16 mouse cellular contexts compared by ENCODE assay signal in genomic region chr5:38509568-38509967, GRCm38 (mm10). TPM values are rescaled to one million over a fixed set of nuclear protein-coding genes. Genes with fewer than 3 reads are reported as not detected.
A peak's percentile ranks its signal among the peaks of the same experiment; 100 is the strongest.
DNase-seq lines count a peak whose midpoint lies in the region; ATAC-seq lines count a peak whose summit lies in the region.
"Had no signal": no experiment of that assay in that cellular context is flagged by ENCODE, and none has a peak within 500 bp of the region (broad histone marks: within the 10 kb centered on the region; RNA-seq: fewer than 3 reads in every experiment).

No protein-coding gene starts in this region.

- H3K27ac ChIP-seq in heart, embryonic 13.5 days (replicated peaks) = peak overlapping the region; percentile 32; the same call in 1 of the 2 replicates
- peak overlapping the region; percentile 95 for H3K27ac ChIP-seq in liver, embryonic 13.5 days
- H3K27ac ChIP-seq in stomach, embryonic 15.5 days = no peak overlapping the region
- H3K27ac ChIP-seq: hindbrain, embryonic 12.5 days; midbrain, embryonic 12.5 days had no signal

- peaks cover 17% of the 10 kb centered on the region for H3K4me1 ChIP-seq in heart, embryonic 13.5 days
- peaks cover 90% of the 10 kb centered on the region for H3K4me1 ChIP-seq in liver, embryonic 13.5 days (replicated peaks)
- H3K4me1 ChIP-seq in stomach, embryonic 15.5 days = no peaks in the 10 kb centered on the region

- peak; percentile 53; the same call in 1 of the 2 replicates for ATAC-seq in heart, embryonic 13.5 days (ENCODE audit: extremely low read depth, insufficient number of reproducible peaks, low FRiP score, low TSS enrichment)
- peak; percentile 93 for ATAC-seq in liver, embryonic 13.5 days (ENCODE audit: low read depth)
- ATAC-seq in stomach, embryonic 15.5 days (ENCODE audit: insufficient read depth, low FRiP score, low read depth) = peak; percentile 86

- H3K4me3 ChIP-seq in heart, embryonic 13.5 days = peak overlapping the region; percentile 2; the same call in 1 of the 2 replicates
- peak overlapping the region; percentile 61 for H3K4me3 ChIP-seq in liver, embryonic 13.5 days (replicated peaks)
- no peak overlapping the region for H3K4me3 ChIP-seq in stomach, embryonic 15.5 days (replicated peaks)
- H3K4me3 ChIP-seq: hindbrain, embryonic 12.5 days; midbrain, embryonic 12.5 days had no signal

- peak overlapping the region; percentile 46 for H3K4me2 ChIP-seq in heart, embryonic 13.5 days
- peak overlapping the region; percentile 74 for H3K4me2 ChIP-seq in liver, embryonic 13.5 days
- H3K4me2 ChIP-seq in stomach, embryonic 15.5 days = no peak overlapping the region
- H3K4me2 ChIP-seq: hindbrain, embryonic 12.5 days; midbrain, embryonic 12.5 days had no signal

- no peaks in the 10 kb centered on the region for H3K36me3 ChIP-seq in heart, embryonic 13.5 days
- peaks cover 27% of the 10 kb centered on the region for H3K36me3 ChIP-seq in liver, embryonic 13.5 days
- no peaks in the 10 kb centered on the region for H3K36me3 ChIP-seq in stomach, embryonic 15.5 days
- H3K36me3 ChIP-seq: hindbrain, embryonic 12.5 days; midbrain, embryonic 12.5 days had no signal

- H3K9ac ChIP-seq in heart, embryonic 13.5 days = no peak overlapping the region
- H3K9ac ChIP-seq in liver, embryonic 13.5 days = peak overlapping the region; percentile 77
- H3K9ac ChIP-seq in stomach, embryonic 15.5 days = no peak overlapping the region
- H3K9ac ChIP-seq: hindbrain, embryonic 12.5 days; midbrain, embryonic 12.5 days had no signal

- intact Hi-C loops in heart, postnatal 10 days (cut with DNase I) = no loop called here

- H3K27me3 ChIP-seq in heart, embryonic 13.5 days (replicated peaks) = 0 out of 2 replicates have a peak, but pooled peaks cover 3% of the 10 kb centered on the region
- no peaks in the 10 kb centered on the region for H3K27me3 ChIP-seq in liver, embryonic 13.5 days
- H3K27me3 ChIP-seq in stomach, embryonic 15.5 days (replicated peaks) = no peaks in the 10 kb centered on the region
- H3K27me3 ChIP-seq: hindbrain, embryonic 12.5 days; midbrain, embryonic 12.5 days had no signal

- H3K9me3 ChIP-seq in heart, embryonic 13.5 days = no peaks in the 10 kb centered on the region
- no peaks in the 10 kb centered on the region for H3K9me3 ChIP-seq in liver, embryonic 13.5 days (replicated peaks)
- no peaks in the 10 kb centered on the region for H3K9me3 ChIP-seq in stomach, embryonic 15.5 days
- H3K9me3 ChIP-seq: hindbrain, embryonic 12.5 days; midbrain, embryonic 12.5 days had no signal

- WGBS in heart, embryonic 13.5 days = 19% methylated on average over 4 of the region's 4 CpGs
- 15% methylated on average over 4 of the region's 4 CpGs for WGBS in liver, embryonic 13.5 days (ENCODE audit: insufficient replicate concordance)
- 76% methylated on average over 4 of the region's 4 CpGs for WGBS in stomach, embryonic 15.5 days

- no peak for DNase-seq in heart, postnatal 10 days
- DNase-seq in c-Kit-positive CD71-positive TER-119-positive erythroid progenitor cells, embryonic 14.5 days (ENCODE audit: low spot score) = peak; percentile 77
- peak; percentile 75 for DNase-seq in liver, embryonic 13.5 days
- DNase-seq in layer of hippocampus, adult 8-10 months (ENCODE audit: low spot score in 2 of 2) = no peak
- no peak for DNase-seq in ovary, postnatal 36 days (ENCODE audit: low spot score)
- DNase-seq in layer of hippocampus, adult 9-10 months (ENCODE audit: low spot score) = no peak
- DNase-seq: adrenal gland, postnatal 10 days; gastrocnemius, postnatal 25 days; kidney, adult 11 months; kidney, postnatal 14 days; lung, postnatal 10 days; thymus, adult 18-20 months had no signal

RNA-seq across cellular contexts. Expression of gene Slc2a9, which starts 6.6 kb away (rescaled TPM):
- polyA plus RNA-seq in heart, embryonic 13.5 days (2015; fragmentation: Nextera tagmentation; extraction: Ambion mirVana) = 0.27 and 0.42 TPM in 2 replicates
- 1 to 10 TPM; 2.2 to 2.8 TPM for total RNA-seq in heart, postnatal 10 days (2021)
- 0.80 and 0.88 TPM in 2 replicates for polyA plus RNA-seq in liver, embryonic 13.5 days (2015; fragmentation: Nextera tagmentation; extraction: Ambion mirVana)
- 0.86 and 1.6 TPM in 2 replicates for polyA plus RNA-seq in stomach, embryonic 15.5 days (2015; fragmentation: Nextera tagmentation; extraction: Ambion mirVana)
- 1 to 10 TPM; 1.9 to 5.3 (median 4.3) TPM for total RNA-seq in layer of hippocampus, adult 8-10 months (2022)

RNA-seq across cellular contexts. Expression of gene Wdr1, which starts 53.5 kb away (rescaled TPM):
- polyA plus RNA-seq in heart, embryonic 13.5 days (2015; fragmentation: Nextera tagmentation; extraction: Ambion mirVana) = 218 and 227 TPM in 2 replicates
- total RNA-seq in heart, postnatal 10 days (2021) = 100 to 1,000 TPM; 184 to 188 TPM
- polyA plus RNA-seq in liver, embryonic 13.5 days (2015; fragmentation: Nextera tagmentation; extraction: Ambion mirVana) = 89.7 and 98.1 TPM in 2 replicates
- polyA plus RNA-seq in stomach, embryonic 15.5 days (2015; fragmentation: Nextera tagmentation; extraction: Ambion mirVana) = 227 TPM in 2 replicates
- total RNA-seq in layer of hippocampus, adult 8-10 months (2022) = 100 to 1,000 TPM; 214 to 223 (median 220) TPM

Comparison
In these comparisons a context has a peak if more than half of its experiments do, and no peak if none do; other contexts are left out.
1. DNase-seq: peak in c-Kit-positive CD71-positive TER-119-positive erythroid progenitor cells, embryonic 14.5 days (single experiment) and liver, embryonic 13.5 days (single experiment); none in heart, postnatal 10 days (0 of 2), layer of hippocampus, adult 8-10 months (0 of 2), ovary, postnatal 36 days (single experiment) and layer of hippocampus, adult 9-10 months (single experiment).
2. Peak in every context shown above with its lines, with median percentiles within 50 percentile points of each other: ATAC-seq.